Mouse (Mus musculus) olfactory bulb, adult 2 months (tissue): ENCODE data around the gene Atp6v0c.

Experiments
- CTCF ChIP-seq: fragments of 200-500 bp; IDR thresholded peaks from 2 replicates; pipeline ENCODE4 v1.5.1; 2012; ENCODE audit warnings: low read depth, mild to moderate bottlenecking, low read length, moderate library complexity; ENCODE audit not compliant: insufficient read depth
- POLR2A ChIP-seq: fragments of 200-500 bp; IDR thresholded peaks from 2 replicates; pipeline ENCODE4 v1.6.1; 2012; ENCODE audit warnings: mild to moderate bottlenecking, low read depth, low read length, moderate library complexity; ENCODE audit not compliant: insufficient read depth

- TF ChIP-seq CTCF (no peak), POLR2A (no peak)
These were observed 43.0 kb upstream of the Atp6v0c start for GRCm38 (mm10) chr17:24212441-24213018.
